Mouse (Mus musculus): Measurements from ENCODE around the gene Arhgef1. TPM values are rescaled to one million over a fixed set of nuclear protein-coding genes. Genes with fewer than 3 reads are reported as not detected.
"Not testable (repeated sequence)": the region's sequence is repeated elsewhere in the genome, so short reads cannot be mapped to it uniquely, and the experiment has no call there.

Arhgef1 gene
- polyA plus RNA-seq, 1 experiment = 39.6 TPM

- H3K4me3 ChIP-seq (ENCODE audit: control insufficient read depth, low read depth, low read length) = no peak overlapping the region
- TF ChIP-seq CTCF (IDR thresholded peaks at IDR 0.05; ENCODE audit: control insufficient read depth, insufficient read depth, insufficient replicate concordance, low read depth, low read length) (peak; percentile 95; the same call in 1 of the 2 replicates), POLR2A (IDR thresholded peaks at IDR 0.05; ENCODE audit: control insufficient read depth, low read depth, low read length) (no peak)
- H3K36me3 ChIP-seq (ENCODE audit: control insufficient read depth, insufficient read depth, low read length) = peaks cover 3% of the 10 kb centered on the region; the same call in 1 of the 2 replicates
- H3K27ac ChIP-seq (ENCODE audit: control insufficient read depth, insufficient read depth, low read depth, low read length) = no peak overlapping the region
- H3K4me1 ChIP-seq (ENCODE audit: control insufficient read depth, insufficient read depth, low read length) = peaks cover 3% of the 10 kb centered on the region; the same call in 1 of the 2 replicates
- H3K27me3 ChIP-seq (ENCODE audit: control insufficient read depth, insufficient read depth, low read length) = no peaks in the 10 kb centered on the region
Observed at GRCm38 (mm10) chr7:24890281-24891216, 12.2 kb upstream of the Arhgef1 start.

- H3K27ac ChIP-seq (ENCODE audit: control insufficient read depth, insufficient read depth, low read depth, low read length) = no peak overlapping the region
Observed at GRCm38 (mm10) chr7:24891241-24892124, 11.2 kb upstream of the Arhgef1 start.

GRCm38 (mm10) chr7:24892125-24892583 lies 10.6 kb upstream of the Arhgef1 start:
- no peaks in the 10 kb centered on the region for H3K4me1 ChIP-seq (ENCODE audit: control insufficient read depth, insufficient read depth, low read length)
- no peak overlapping the region for H3K4me3 ChIP-seq (ENCODE audit: control insufficient read depth, low read depth, low read length)
- no peaks in the 10 kb centered on the region for H3K27me3 ChIP-seq (ENCODE audit: control insufficient read depth, insufficient read depth, low read length)
- no peak overlapping the region for H3K27ac ChIP-seq (ENCODE audit: control insufficient read depth, insufficient read depth, low read depth, low read length)
- TF ChIP-seq CTCF (IDR thresholded peaks at IDR 0.05; ENCODE audit: control insufficient read depth, insufficient read depth, insufficient replicate concordance, low read depth, low read length) = no peak
- TF ChIP-seq POLR2A (IDR thresholded peaks at IDR 0.05; ENCODE audit: control insufficient read depth, low read depth, low read length) = no peak
- no peaks in the 10 kb centered on the region; the same call in 1 of the 2 replicates for H3K36me3 ChIP-seq (ENCODE audit: control insufficient read depth, insufficient read depth, low read length)

More at GRCm38 (mm10) chr7:24891241-24892124, 11.2 kb upstream of the Arhgef1 start:
- H3K4me1 ChIP-seq (ENCODE audit: control insufficient read depth, insufficient read depth, low read length) = no peaks in the 10 kb centered on the region
- no peak overlapping the region for H3K4me3 ChIP-seq (ENCODE audit: control insufficient read depth, low read depth, low read length)
- no peaks in the 10 kb centered on the region; the same call in 1 of the 2 replicates for H3K36me3 ChIP-seq (ENCODE audit: control insufficient read depth, insufficient read depth, low read length)
- TF ChIP-seq CTCF (IDR thresholded peaks at IDR 0.05; ENCODE audit: control insufficient read depth, insufficient read depth, insufficient replicate concordance, low read depth, low read length) = no peak
- no peak for TF ChIP-seq POLR2A (IDR thresholded peaks at IDR 0.05; ENCODE audit: control insufficient read depth, low read depth, low read length)
- no peaks in the 10 kb centered on the region for H3K27me3 ChIP-seq (ENCODE audit: control insufficient read depth, insufficient read depth, low read length)

- H3K36me3 ChIP-seq (ENCODE audit: control insufficient read depth, insufficient read depth, low read length); H3K4me3 ChIP-seq (ENCODE audit: control insufficient read depth, low read depth, low read length); H3K27me3 ChIP-seq (ENCODE audit: control insufficient read depth, insufficient read depth, low read length); H3K27ac ChIP-seq (ENCODE audit: control insufficient read depth, insufficient read depth, low read depth, low read length); H3K4me1 ChIP-seq (ENCODE audit: control insufficient read depth, insufficient read depth, low read length): not testable (repeated sequence)
Observed at GRCm38 (mm10) chr7:24895749-24896148, 7.0 kb upstream of the Arhgef1 start.

GRCm38 (mm10) chr7:24896269-24896668 lies 6.4 kb upstream of the Arhgef1 start:
- H3K27me3 ChIP-seq (ENCODE audit: control insufficient read depth, insufficient read depth, low read length) = no peaks in the 10 kb centered on the region
- no peaks in the 10 kb centered on the region for H3K4me1 ChIP-seq (ENCODE audit: control insufficient read depth, insufficient read depth, low read length)
- no peak overlapping the region for H3K4me3 ChIP-seq (ENCODE audit: control insufficient read depth, low read depth, low read length)
- no peak overlapping the region for H3K27ac ChIP-seq (ENCODE audit: control insufficient read depth, insufficient read depth, low read depth, low read length)
- no peaks in the 10 kb centered on the region for H3K36me3 ChIP-seq (ENCODE audit: control insufficient read depth, insufficient read depth, low read length)
- TF ChIP-seq POLR2A (IDR thresholded peaks at IDR 0.05; ENCODE audit: control insufficient read depth, low read depth, low read length) (no peak), CTCF (IDR thresholded peaks at IDR 0.05; ENCODE audit: control insufficient read depth, insufficient read depth, insufficient replicate concordance, low read depth, low read length) (no peak)

GRCm38 (mm10) chr7:24897224-24897623 lies 5.5 kb upstream of the Arhgef1 start, which contains the start of gene Cd79a:
Gene Cd79a (plus strand): TSS chr7:24897381.
- no peaks in the 10 kb centered on the region for H3K27me3 ChIP-seq (ENCODE audit: control insufficient read depth, insufficient read depth, low read length)
- no peaks in the 10 kb centered on the region for H3K36me3 ChIP-seq (ENCODE audit: control insufficient read depth, insufficient read depth, low read length)
- TF ChIP-seq CTCF (IDR thresholded peaks at IDR 0.05; ENCODE audit: control insufficient read depth, insufficient read depth, insufficient replicate concordance, low read depth, low read length) (no peak), POLR2A (IDR thresholded peaks at IDR 0.05; ENCODE audit: control insufficient read depth, low read depth, low read length) (no peak)
- H3K4me1 ChIP-seq (ENCODE audit: control insufficient read depth, insufficient read depth, low read length) = no peaks in the 10 kb centered on the region
- no peak within 1 kb of the TSS for H3K4me3 ChIP-seq (ENCODE audit: control insufficient read depth, low read depth, low read length)
- no peak within 1 kb of the TSS for H3K27ac ChIP-seq (ENCODE audit: control insufficient read depth, insufficient read depth, low read depth, low read length)

- no peak overlapping the region for H3K4me3 ChIP-seq (ENCODE audit: control insufficient read depth, low read depth, low read length)
- no peaks in the 10 kb centered on the region for H3K36me3 ChIP-seq (ENCODE audit: control insufficient read depth, insufficient read depth, low read length)
- TF ChIP-seq CTCF (IDR thresholded peaks at IDR 0.05; ENCODE audit: control insufficient read depth, insufficient read depth, insufficient replicate concordance, low read depth, low read length) = no peak
- TF ChIP-seq POLR2A (IDR thresholded peaks at IDR 0.05; ENCODE audit: control insufficient read depth, low read depth, low read length) = no peak
- no peak overlapping the region for H3K27ac ChIP-seq (ENCODE audit: control insufficient read depth, insufficient read depth, low read depth, low read length)
- H3K27me3 ChIP-seq (ENCODE audit: control insufficient read depth, insufficient read depth, low read length) = no peaks in the 10 kb centered on the region
- peaks cover 3% of the 10 kb centered on the region; the same call in 1 of the 2 replicates for H3K4me1 ChIP-seq (ENCODE audit: control insufficient read depth, insufficient read depth, low read length)
Observed at GRCm38 (mm10) chr7:24897959-24898358, 4.8 kb upstream of the Arhgef1 start.

Measured in testis, adult 2 months (tissue).